Mouse (Mus musculus) liver, postnatal 0 days (tissue): ENCODE results near the gene Ugt1a8.

Experiments used
- CTCF ChIP-seq: sonication (generic); IDR thresholded peaks from 2 replicates; pipeline ENCODE4 v1.5.1; 2016; ENCODE audit warnings: antibody characterized with exemption, low read depth
- EP300 ChIP-seq: IDR thresholded peaks from 2 replicates; pipeline ENCODE4 v1.6.1; 2016; ENCODE audit warnings: antibody characterized with exemption, low read depth, mild to moderate bottlenecking

DNA sequence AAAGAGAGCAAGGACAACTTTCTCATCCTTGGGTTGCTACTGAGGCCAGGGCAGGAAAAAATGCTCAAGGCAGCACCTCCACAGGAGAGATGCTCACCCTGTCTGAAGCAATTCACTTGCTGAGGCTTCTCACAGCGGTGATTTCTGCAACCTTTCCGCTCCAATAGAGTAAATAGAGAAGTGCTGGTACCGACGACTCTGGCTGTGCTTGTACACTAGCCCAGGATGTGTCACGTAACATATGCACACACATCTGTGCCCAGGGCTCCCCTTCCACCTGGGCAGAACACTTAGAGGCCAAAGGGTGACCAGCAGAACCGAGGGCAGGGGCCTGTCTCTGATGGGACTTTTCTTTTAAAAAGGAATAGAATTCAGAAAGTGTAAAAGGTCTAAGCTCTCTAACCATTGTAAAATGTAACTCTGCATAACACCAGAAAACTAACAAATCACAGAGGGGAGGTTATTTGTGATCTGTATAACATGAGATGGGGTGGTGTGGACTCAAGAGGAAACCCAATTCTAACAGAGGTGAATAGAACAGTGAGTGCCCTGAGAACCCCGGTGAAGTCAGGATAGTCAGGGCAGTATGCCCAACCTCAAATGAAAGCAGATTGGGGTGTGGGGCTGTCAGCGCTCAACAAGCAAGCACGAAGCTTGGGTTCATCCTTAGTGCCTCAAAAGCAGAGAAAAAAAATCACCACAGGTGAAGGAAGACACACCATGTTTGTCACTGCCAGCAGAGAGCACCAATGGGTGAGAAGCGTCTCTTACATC is 173.2 kb downstream of the Ugt1a8 start:
- TF ChIP-seq CTCF, result no peak
- no peak for TF ChIP-seq EP300
